In genomic region chr15:25622200-25622866, GRCm38 (mm10) we compare ENCODE assay signal across 8 mouse cellular contexts. TPM values are rescaled to one million over a fixed set of nuclear protein-coding genes. Genes with fewer than 3 reads are reported as not detected.
A peak's percentile ranks its signal among the peaks of the same experiment; 100 is the strongest.
DNase-seq lines count a peak whose midpoint lies in the region; ATAC-seq lines count a peak whose summit lies in the region.

Gene Myo10 (plus strand): TSS chr15:25622525.

- H3K9ac ChIP-seq in forebrain, embryonic 12.5 days: peak within 1 kb of the TSS; percentile 66
- peak within 1 kb of the TSS; percentile 89 for H3K9ac ChIP-seq in heart, embryonic 16.5 days (ENCODE audit: low read length)
- H3K9ac ChIP-seq in liver, embryonic 13.5 days: peak within 1 kb of the TSS; percentile 73
- peak within 1 kb of the TSS; percentile 85 for H3K9ac ChIP-seq in stomach, embryonic 14.5 days (replicated peaks; ENCODE audit: low read depth, low read length)

- under 1% methylated on average over 52 of the region's 53 CpGs for WGBS in forebrain, embryonic 12.5 days
- under 1% methylated on average over 53 of the region's 53 CpGs for WGBS in heart, embryonic 16.5 days
- under 1% methylated on average over 53 of the region's 53 CpGs for WGBS in liver, embryonic 13.5 days (ENCODE audit: insufficient replicate concordance)
- WGBS in stomach, embryonic 14.5 days: under 1% methylated on average over 52 of the region's 53 CpGs

- H3K9me3 ChIP-seq in forebrain, embryonic 12.5 days: no peaks in the 10 kb centered on the region
- H3K9me3 ChIP-seq in heart, embryonic 16.5 days (replicated peaks; ENCODE audit: control insufficient read depth, low read length): no peaks in the 10 kb centered on the region
- no peaks in the 10 kb centered on the region for H3K9me3 ChIP-seq in liver, embryonic 13.5 days (replicated peaks)
- no peaks in the 10 kb centered on the region for H3K9me3 ChIP-seq in stomach, embryonic 14.5 days (ENCODE audit: control insufficient read depth, low read depth, low read length)

- H3K27ac ChIP-seq in forebrain, embryonic 12.5 days: peak within 1 kb of the TSS; percentile 21
- peak within 1 kb of the TSS; percentile 83 for H3K27ac ChIP-seq in heart, embryonic 16.5 days (ENCODE audit: low read length)
- H3K27ac ChIP-seq in liver, embryonic 13.5 days: peak within 1 kb of the TSS; percentile 64
- peak within 1 kb of the TSS; percentile 93 for H3K27ac ChIP-seq in stomach, embryonic 14.5 days (ENCODE audit: low read length)

- peak within 1 kb of the TSS; percentile 97 for H3K4me2 ChIP-seq in forebrain, embryonic 12.5 days
- peak within 1 kb of the TSS; percentile 86 for H3K4me2 ChIP-seq in heart, embryonic 16.5 days (ENCODE audit: low read depth, low read length)
- H3K4me2 ChIP-seq in liver, embryonic 13.5 days: peak within 1 kb of the TSS; percentile 88
- H3K4me2 ChIP-seq in stomach, embryonic 14.5 days (replicated peaks; ENCODE audit: low read depth, low read length): peak within 1 kb of the TSS; percentile 73

- H3K4me3 ChIP-seq in forebrain, embryonic 12.5 days (replicated peaks): peak within 1 kb of the TSS; percentile 71
- H3K4me3 ChIP-seq in heart, embryonic 16.5 days (ENCODE audit: low read length): peak within 1 kb of the TSS; percentile 84
- H3K4me3 ChIP-seq in liver, embryonic 13.5 days (replicated peaks): peak within 1 kb of the TSS; percentile 70
- H3K4me3 ChIP-seq in stomach, embryonic 14.5 days (ENCODE audit: low read depth, low read length): peak within 1 kb of the TSS; percentile 90

- peak; percentile 100 for DNase-seq in kidney, postnatal 25 days
- peak; percentile 99 for DNase-seq in liver, embryonic 13.5 days
- peak; percentile 99 to 100 for DNase-seq in natural killer cell, adult 2 months (ENCODE audit: low spot score in 2 of 2)

- peaks cover 42% of the 10 kb centered on the region for H3K27me3 ChIP-seq in forebrain, embryonic 12.5 days
- H3K27me3 ChIP-seq in heart, embryonic 16.5 days (ENCODE audit: control insufficient read depth, insufficient read depth, low read length): peaks cover 6% of the 10 kb centered on the region; the same call in 1 of the 2 replicates
- H3K27me3 ChIP-seq in liver, embryonic 13.5 days: peaks cover 33% of the 10 kb centered on the region
- H3K27me3 ChIP-seq in stomach, embryonic 14.5 days (ENCODE audit: control insufficient read depth, insufficient read depth, low read length): no peaks in the 10 kb centered on the region

- H3K36me3 ChIP-seq in forebrain, embryonic 12.5 days (replicated peaks): no peaks in the 10 kb centered on the region
- no peaks in the 10 kb centered on the region for H3K36me3 ChIP-seq in heart, embryonic 16.5 days (ENCODE audit: control insufficient read depth, insufficient read depth)
- no peaks in the 10 kb centered on the region for H3K36me3 ChIP-seq in liver, embryonic 13.5 days
- H3K36me3 ChIP-seq in stomach, embryonic 14.5 days (ENCODE audit: control insufficient read depth, insufficient read depth, low read length): no peaks in the 10 kb centered on the region

- peak; percentile 91 for ATAC-seq in CD4-positive, CD25-positive, alpha-beta regulatory T cell, adult 4 months
- ATAC-seq in cerebellum, adult (ENCODE audit: insufficient number of reproducible peaks, low FRiP score, low TSS enrichment): peak; percentile 71
- ATAC-seq in forebrain, embryonic 12.5 days (ENCODE audit: low FRiP score): peak; percentile 95
- peak; percentile 93 for ATAC-seq in heart, embryonic 16.5 days (replicated peaks; ENCODE audit: extremely low read depth, insufficient read depth, low FRiP score)
- peak; percentile 92 for ATAC-seq in liver, embryonic 13.5 days (ENCODE audit: low read depth)
- ATAC-seq in stomach, embryonic 14.5 days (ENCODE audit: insufficient number of reproducible peaks, insufficient read depth, low FRiP score, low read depth): peak; percentile 93

- H3K4me1 ChIP-seq in forebrain, embryonic 12.5 days: peaks cover 17% of the 10 kb centered on the region
- H3K4me1 ChIP-seq in heart, embryonic 16.5 days (ENCODE audit: control insufficient read depth, insufficient read depth, low read length): peaks cover 8% of the 10 kb centered on the region
- peaks cover 37% of the 10 kb centered on the region for H3K4me1 ChIP-seq in liver, embryonic 13.5 days (replicated peaks)
- peaks cover 19% of the 10 kb centered on the region; the same call in 1 of the 2 replicates for H3K4me1 ChIP-seq in stomach, embryonic 14.5 days (ENCODE audit: control insufficient read depth, insufficient read depth, low read length)

RNA-seq across cellular contexts. Expression of gene Myo10, which starts in this region (rescaled TPM):
- under 1 TPM; 0.30 to 0.75 TPM for polyA plus RNA-seq in CD4-positive, CD25-positive, alpha-beta regulatory T cell, adult 4 months (2017; shearing (Covaris generic))
- polyA plus RNA-seq in forebrain, embryonic 12.5 days (2016; fragmentation: Nextera tagmentation; extraction: Ambion mirVana): 65.6 and 82.4 TPM in 2 replicates
- 14.9 and 15.1 TPM in 2 replicates for polyA plus RNA-seq in heart, embryonic 16.5 days (2015; fragmentation: Nextera tagmentation; extraction: Ambion mirVana)
- polyA plus RNA-seq in liver, embryonic 13.5 days (2015; fragmentation: Nextera tagmentation; extraction: Ambion mirVana): 3.8 and 4.1 TPM in 2 replicates
- 46.1 and 48.0 TPM in 2 replicates for polyA plus RNA-seq in stomach, embryonic 14.5 days (2014; fragmentation: Nextera tagmentation; extraction: Ambion mirVana)

Comparison
In these comparisons a context has a peak if more than half of its experiments do, and no peak if none do; other contexts are left out.
1. Peak in every context shown above with its lines: DNase-seq, ATAC-seq, H3K4me3 ChIP-seq and H3K27ac ChIP-seq.
2. Peak in ATAC-seq in CD4-positive, CD25-positive, alpha-beta regulatory T cell, adult 4 months; RNA of the gene not detected or under 1 TPM.
3. H3K27ac ChIP-seq: peak in every context shown above with its lines; median percentile 93 in stomach, embryonic 14.5 days; 83 in heart, embryonic 16.5 days; 64 in liver, embryonic 13.5 days; 21 in forebrain, embryonic 12.5 days.